Mouse (Mus musculus) olfactory bulb, adult 2 months (tissue): Measurements from ENCODE around the gene Ring1. TPM values are rescaled to one million over a fixed set of nuclear protein-coding genes. Genes with fewer than 3 reads are reported as not detected.
"Not testable (repeated sequence)": the region's sequence is repeated elsewhere in the genome, so short reads cannot be mapped to it uniquely, and the experiment has no call there.

Experiments used
- H3K27ac ChIP-seq: fragments of 200-500 bp; 2 replicates; pipeline ENCODE4 v1.5.1; 2012; ENCODE audit warnings: low read depth, low read length; ENCODE audit not compliant: insufficient read depth
- H3K4me1 ChIP-seq: fragments of 200-500 bp; 2 replicates; pipeline ENCODE4 v1.6.1; 2012; ENCODE audit warnings: low read length; ENCODE audit not compliant: control insufficient read depth, insufficient read depth
- H3K4me3 ChIP-seq: fragments of 200-500 bp; 2 replicates; pipeline ENCODE4 v1.5.1; 2012; ENCODE audit warnings: mild to moderate bottlenecking, low read depth, low read length, moderate library complexity; ENCODE audit not compliant: insufficient read depth
- CTCF ChIP-seq: fragments of 200-500 bp; IDR thresholded peaks from 2 replicates; pipeline ENCODE4 v1.5.1; 2012; ENCODE audit warnings: low read depth, mild to moderate bottlenecking, low read length, moderate library complexity; ENCODE audit not compliant: insufficient read depth
- POLR2A ChIP-seq: fragments of 200-500 bp; IDR thresholded peaks from 2 replicates; pipeline ENCODE4 v1.6.1; 2012; ENCODE audit warnings: mild to moderate bottlenecking, low read depth, low read length, moderate library complexity; ENCODE audit not compliant: insufficient read depth
- WGBS: fragments of 180-500 bp; shearing (Covaris S2); methylation state at CpG from one replicate; pipeline ENCODE4 v1.1.7; 2018; 5-methylcytosine and 5-hydroxymethylcytosine counted together
- polyA plus RNA-seq: library from polyadenylated mRNA; stranded (reverse); fragments of >200 nt; gene quantifications from 2 replicates; pipeline ENCODE4 v1.2.4, GENCODE M21; 2012; ENCODE audit warnings: low replicate concordance; ENCODE audit not compliant: missing spikeins, insufficient read depth, insufficient read length

The Ring1 gene
- polyA plus RNA-seq, 1 experiment: not detected

DNA sequence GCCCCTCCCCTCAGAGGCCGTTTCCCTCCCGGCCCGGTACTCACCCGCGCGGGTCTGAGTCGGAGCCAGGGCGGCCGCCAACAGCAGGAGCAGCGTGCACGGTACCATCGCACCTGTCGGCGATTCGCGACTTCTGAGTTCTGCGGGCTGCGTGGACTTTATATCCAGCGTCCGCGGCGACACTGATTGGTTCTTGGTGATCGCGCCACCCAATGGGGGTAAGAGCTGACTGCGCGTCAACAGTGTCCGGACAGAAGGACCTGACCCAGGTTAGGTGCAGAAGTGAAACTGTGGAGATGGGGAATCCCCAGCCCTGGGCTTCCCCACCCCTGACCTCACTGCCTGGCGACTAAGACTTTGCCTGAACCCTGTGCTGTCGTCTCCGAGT is 24.3 kb downstream of the Ring1 start, which contains the start of gene H2-K1:
Gene H2-K1, minus strand, starts transcription at position 198 of the 388 bp plus-strand sequence.
- WGBS: under 1% methylated on average over 30 of the region's 30 CpGs
- Histone ChIP-seq H3K4me1 (peaks cover 9% of the 10 kb centered on the region), H3K4me3 (peak within 1 kb of the TSS; percentile 58), H3K27ac (no peak within 1 kb of the TSS)
- TF ChIP-seq POLR2A: peak; percentile 43
- no peak for TF ChIP-seq CTCF

- WGBS: 1% methylated on average over 81 of the region's 87 CpGs
- TF ChIP-seq CTCF: no peak
- no peak for TF ChIP-seq POLR2A
- Histone ChIP-seq H3K4me1 (peaks cover 9% of the 10 kb centered on the region), H3K4me3 (peak overlapping the region; percentile 58), H3K27ac (no peak overlapping the region)
Observed at GRCm38 (mm10) chr17:33999341-34000149, 24.9 kb downstream of the Ring1 start.

- not testable (repeated sequence) for H3K27ac ChIP-seq, H3K4me3 ChIP-seq
- WGBS: 76% methylated on average over 5 of the region's 5 CpGs
Observed at GRCm38 (mm10) chr17:33998697-33999096, 25.8 kb downstream of the Ring1 start.

GRCm38 (mm10) chr17:33997025-33997424 is 27.5 kb downstream of the Ring1 start:
- H3K27ac ChIP-seq, H3K4me1 ChIP-seq, H3K4me3 ChIP-seq: not testable (repeated sequence)
- WGBS: 94% methylated on average over 2 of the region's 2 CpGs

More at GRCm38 (mm10) chr17:33998697-33999096, 25.8 kb downstream of the Ring1 start:
- not testable (repeated sequence) for H3K4me1 ChIP-seq

GRCm38 (mm10) chr17:33995651-33996050 is 28.8 kb downstream of the Ring1 start:
- WGBS: 74% methylated on average over 3 of the region's 3 CpGs
- H3K4me1 ChIP-seq: peaks cover 9% of the 10 kb centered on the region
- H3K4me3 ChIP-seq: no peak overlapping the region
- TF ChIP-seq CTCF (no peak), POLR2A (no peak)
- no peak overlapping the region for H3K27ac ChIP-seq

DNA sequence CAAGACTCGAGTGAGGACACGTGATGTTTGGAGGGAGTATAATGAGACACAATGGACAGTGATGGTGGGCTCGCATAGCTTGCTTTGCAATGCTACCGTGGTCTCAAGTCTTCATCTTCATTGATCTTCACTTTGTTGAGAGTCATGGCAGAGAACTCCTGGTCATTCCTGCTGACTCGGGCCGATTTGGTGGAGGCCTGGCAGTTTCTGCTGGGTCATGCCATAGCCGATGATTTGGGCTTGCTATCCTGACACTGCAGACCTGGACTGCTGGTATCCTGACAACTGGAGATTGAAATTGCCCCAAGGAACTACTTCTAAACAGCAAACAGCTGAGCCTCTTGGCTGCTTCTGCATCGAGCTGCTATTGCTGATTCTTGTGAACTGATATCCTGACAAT is 29.5 kb downstream of the Ring1 start:
- no peak overlapping the region for H3K4me3 ChIP-seq
- WGBS: 93% methylated on average over 8 of the region's 8 CpGs
- TF ChIP-seq CTCF (no peak), POLR2A (no peak)
- peaks cover 6% of the 10 kb centered on the region; the same call in 1 of the 2 replicates for H3K4me1 ChIP-seq
- H3K27ac ChIP-seq: no peak overlapping the region

DNA sequence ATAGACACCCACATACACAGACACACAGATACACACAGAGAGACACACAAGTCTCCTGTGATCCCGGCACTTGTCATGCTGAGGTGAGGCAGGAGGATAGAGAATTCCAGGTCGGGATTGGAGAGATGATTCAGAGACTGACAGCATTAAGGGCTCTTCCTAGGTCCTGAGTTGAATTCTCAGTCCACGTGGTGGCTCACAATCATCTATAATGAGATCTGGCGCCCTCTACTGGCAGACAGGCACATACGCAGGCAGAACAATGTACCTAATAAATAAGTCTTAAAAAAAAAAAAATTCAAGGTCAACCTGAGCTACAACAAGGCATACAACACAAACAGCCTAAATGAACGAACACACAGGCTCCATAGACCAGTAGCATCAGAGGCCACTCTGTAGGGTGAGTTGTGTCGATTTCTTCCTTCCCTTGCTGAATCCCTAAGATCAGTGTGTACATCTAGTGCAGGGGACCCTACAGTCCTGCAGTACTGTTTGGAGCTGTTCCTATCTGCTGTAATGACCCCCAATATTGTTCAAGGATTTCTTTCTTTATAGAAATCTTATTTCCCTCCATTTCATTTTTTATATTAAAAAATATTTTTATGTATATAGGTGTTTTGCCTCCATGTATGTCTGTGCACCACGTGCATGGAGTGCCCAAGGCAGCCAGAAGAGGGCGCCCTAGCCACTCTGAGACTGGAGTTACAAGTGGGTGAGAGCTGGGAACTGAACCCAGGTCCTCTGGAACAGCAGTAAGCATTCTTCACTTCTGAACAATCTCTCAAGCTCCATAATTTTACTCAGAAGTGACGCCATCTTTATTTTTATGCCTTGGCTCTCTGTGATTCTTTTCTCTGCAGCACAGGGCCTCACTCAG is 32.5 kb downstream of the Ring1 start:
- Histone ChIP-seq H3K4me3 (no peak overlapping the region), H3K27ac (no peak overlapping the region), H3K4me1 (no peaks in the 10 kb centered on the region)
- TF ChIP-seq POLR2A: no peak
- TF ChIP-seq CTCF: no peak
- 28% methylated on average over 10 of the region's 10 CpGs for WGBS

GRCm38 (mm10) chr17:33982136-33982535 is 42.3 kb downstream of the Ring1 start:
- TF ChIP-seq CTCF: peak; percentile 69
- not testable (repeated sequence) for H3K4me3 ChIP-seq, H3K27ac ChIP-seq
- peaks cover 23% of the 10 kb centered on the region for H3K4me1 ChIP-seq
- WGBS: 8% methylated on average over 8 of the region's 8 CpGs

- Histone ChIP-seq H3K4me3 (peak overlapping the region; percentile 57), H3K4me1 (peaks cover 23% of the 10 kb centered on the region), H3K27ac (peak overlapping the region; percentile 82)
- peak; percentile 68; the same call in 1 of the 2 replicates for TF ChIP-seq POLR2A
- under 1% methylated on average over 27 of the region's 27 CpGs for WGBS
Observed at GRCm38 (mm10) chr17:33981192-33981909, 43.1 kb downstream of the Ring1 start.
